Mouse (Mus musculus) CD4-positive, CD25-positive, alpha-beta regulatory T cell, adult 4 months (primary cell): Measurements from ENCODE around the gene Nudt16l1. TPM values are rescaled to one million over a fixed set of nuclear protein-coding genes. Genes with fewer than 3 reads are reported as not detected.

Experiments
- ATAC-seq: one replicate; pipeline ENCODE4 v1.8.0; 2017
- polyA plus RNA-seq, 2 experiments: library from polyadenylated mRNA; unstranded; fragments of 100-300 nt; shearing (Covaris generic); gene quantifications; one replicate each; pipeline ENCODE4 v1.2.1; 2017

Gene Nudt16l1
- polyA plus RNA-seq: 100 to 1,000 TPM in 1 of 2 experiments, 10 to 100 TPM in 1; 92.1 to 106 TPM

DNA sequence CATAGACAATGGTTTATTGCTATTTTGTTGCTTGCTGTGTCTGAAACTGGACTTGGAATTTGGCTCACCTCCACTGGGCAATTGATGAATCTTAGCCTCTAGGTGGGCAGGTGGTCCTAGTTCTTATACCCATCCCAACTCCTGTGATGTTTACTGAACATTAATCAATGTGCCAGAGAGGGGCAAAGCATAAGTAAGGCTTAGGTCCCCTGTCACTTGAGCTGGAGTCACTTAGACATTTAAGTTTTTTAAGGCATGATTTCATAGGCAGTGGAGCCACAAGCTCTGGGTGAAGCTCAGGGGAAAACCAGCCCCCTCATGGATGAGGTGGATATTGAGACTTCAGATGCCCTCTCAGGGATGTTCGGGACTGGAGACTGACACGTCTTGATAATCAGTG is at the start of gene Nudt16l1:
Gene Nudt16l1, plus strand, starts transcription at position 301 of the 400 bp plus-strand sequence.
- ATAC-seq: no peak

DNA sequence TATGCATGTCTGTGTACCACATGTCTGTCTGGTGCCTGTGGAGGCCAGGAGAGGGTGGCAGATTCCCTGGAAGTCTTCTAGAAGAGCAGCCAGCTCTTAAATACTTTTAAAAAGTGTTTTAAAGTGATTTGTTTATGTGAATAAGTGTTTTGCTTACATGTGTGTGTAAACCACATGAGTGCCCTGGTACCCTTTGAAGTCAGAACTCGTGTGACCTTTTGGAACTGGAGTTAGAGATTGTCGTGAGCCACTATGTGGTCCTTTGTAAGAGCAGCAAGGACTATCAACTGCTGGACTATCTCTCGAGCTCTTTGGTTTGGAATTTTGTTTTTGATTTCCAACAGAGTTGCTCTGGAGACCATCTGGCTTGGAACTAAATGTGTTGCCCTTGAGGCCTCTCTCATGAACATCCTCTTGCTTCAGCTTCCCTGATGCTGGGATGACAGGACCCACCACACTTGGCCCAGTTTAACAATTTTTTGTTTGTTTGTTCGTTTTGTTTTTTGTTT is 48.3 kb upstream of the Nudt16l1 start:
- ATAC-seq: no peak

DNA sequence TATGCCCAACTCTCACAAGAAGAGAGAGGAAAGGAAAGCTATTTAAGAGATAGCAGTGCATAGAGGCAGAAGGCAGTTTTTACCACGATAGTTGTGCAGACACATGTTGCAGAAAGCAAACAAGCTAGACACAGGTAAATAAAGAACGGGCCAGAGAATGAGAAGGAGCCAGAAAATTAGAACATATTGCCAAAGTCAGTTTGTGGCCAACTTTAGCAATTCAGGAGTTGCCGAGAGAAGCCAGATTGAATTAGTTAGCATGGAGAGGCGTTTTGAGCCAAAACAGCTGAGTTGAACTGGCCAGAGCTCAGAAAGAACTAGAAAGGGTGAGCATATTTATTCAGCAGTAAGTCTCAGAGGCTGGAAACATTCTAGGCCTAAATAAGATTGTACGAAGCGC is 46.4 kb upstream of the Nudt16l1 start:
- no peak for ATAC-seq

DNA sequence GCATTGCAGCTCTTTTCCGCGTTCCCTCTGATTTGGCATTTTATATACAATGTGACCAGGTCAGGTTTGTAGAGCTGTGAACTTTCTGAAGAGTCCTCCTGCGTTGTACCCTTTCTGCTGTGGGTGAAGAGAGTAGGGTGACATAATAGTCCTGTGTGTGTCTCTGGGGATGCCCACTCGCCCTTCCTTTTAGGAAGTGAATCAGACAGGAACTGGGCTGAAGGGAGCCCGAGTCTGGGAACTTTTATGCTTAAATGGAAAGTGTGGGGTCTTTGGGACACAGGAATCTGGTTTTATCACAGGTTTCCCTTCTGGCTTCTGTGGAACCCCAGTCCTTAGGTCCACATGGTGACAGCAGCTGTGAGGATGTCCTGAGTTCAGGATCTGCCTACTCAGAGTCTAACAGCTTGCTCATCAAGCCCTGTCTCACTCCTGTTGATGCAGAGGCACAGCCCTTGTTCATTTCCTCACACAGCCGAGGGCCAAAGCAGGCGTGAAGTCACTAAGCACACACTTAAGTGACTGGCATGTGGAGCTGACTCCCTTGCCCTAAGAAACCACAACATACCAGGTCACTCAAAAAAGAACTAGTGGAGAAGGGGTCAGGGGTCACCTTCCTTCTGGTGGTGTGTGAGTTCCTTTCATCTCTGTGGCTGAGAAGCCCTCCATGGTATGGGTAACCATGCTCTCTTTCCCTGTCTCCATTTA is 44.2 kb upstream of the Nudt16l1 start:
- ATAC-seq: no peak

DNA sequence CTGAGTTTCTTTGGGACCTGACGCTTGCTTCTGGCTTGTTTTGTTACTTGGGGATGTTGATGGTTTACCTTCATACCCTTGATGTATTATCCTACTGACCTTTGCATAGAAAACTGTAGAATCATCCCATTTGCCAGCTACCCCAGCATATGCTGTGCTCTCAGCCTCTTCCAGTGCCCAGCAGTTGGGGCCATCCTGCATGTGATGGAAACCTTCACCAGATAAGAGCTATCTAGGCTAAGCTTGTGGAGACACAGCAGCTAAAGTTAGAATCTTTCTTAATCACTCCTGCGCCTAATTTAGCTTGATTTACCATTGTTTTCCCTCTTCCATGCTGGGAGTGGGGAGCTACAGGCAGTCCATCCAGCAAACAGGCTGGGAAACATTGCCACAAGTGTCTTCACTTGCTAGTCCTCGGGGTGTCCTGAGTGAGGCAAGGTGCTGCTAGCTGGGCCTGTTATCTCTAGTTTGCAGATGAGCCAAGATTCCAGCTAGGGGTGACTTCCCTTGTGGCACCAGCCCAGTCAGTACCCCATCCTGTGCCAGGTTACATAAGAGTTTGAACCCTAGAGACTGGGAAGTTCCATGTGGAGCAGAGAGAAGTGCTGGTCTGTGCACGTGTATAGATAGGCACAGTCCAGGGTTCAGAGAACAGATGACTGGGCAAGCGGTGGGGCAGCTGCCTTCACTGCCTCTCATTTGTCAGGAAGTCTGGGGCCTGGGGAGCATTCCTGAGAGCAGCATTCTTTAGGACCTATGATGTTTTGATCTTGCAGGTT is 42.1 kb upstream of the Nudt16l1 start:
- ATAC-seq: no peak

DNA sequence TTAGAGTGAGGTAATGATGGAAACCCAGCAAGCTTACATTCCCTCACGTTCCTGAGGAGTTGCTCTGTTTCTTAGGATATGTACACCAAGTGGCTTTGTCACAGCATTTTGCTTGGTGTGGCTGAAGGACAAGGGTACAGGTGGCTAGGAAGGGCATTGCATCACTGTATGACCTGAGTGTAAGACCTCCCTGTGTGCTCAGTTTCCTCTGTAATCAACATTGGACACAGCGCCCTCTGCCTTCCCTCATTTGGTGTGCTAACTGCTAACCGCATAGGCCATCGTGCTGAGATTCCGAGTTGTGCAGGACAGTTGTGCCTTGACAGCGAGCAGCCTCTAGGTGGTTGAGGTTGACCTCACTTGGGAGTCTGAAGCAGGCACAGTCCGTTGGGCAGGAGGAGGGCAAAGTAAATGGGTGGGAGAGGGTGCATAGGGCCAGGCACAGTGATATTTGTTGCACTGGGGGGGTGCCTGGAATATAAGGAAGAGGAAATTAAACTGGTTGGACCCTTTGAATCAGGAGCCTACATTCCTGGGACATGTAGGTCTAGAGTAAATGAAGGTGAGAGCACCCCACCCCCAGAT is 41.3 kb upstream of the Nudt16l1 start:
- ATAC-seq: no peak

DNA sequence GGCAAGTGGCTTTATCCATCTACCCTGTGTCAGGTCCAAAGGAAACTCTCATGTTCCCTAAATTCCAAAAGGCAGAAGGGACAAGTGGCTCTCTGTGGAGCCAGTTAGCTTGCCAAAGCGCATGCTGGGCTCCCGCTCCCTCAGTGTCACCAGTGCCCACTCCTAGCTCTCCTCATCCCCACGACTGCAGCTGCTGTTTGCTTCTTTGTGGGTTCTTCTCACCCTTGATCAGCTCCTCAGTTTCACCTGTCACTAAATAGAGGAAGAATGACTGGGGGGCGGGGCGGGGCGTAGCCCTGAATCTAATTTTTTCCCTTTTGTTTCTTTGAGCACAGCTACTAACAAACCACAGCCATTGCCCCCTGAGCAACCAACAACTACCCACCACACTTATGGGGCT is 39.7 kb upstream of the Nudt16l1 start:
- ATAC-seq: no peak

DNA sequence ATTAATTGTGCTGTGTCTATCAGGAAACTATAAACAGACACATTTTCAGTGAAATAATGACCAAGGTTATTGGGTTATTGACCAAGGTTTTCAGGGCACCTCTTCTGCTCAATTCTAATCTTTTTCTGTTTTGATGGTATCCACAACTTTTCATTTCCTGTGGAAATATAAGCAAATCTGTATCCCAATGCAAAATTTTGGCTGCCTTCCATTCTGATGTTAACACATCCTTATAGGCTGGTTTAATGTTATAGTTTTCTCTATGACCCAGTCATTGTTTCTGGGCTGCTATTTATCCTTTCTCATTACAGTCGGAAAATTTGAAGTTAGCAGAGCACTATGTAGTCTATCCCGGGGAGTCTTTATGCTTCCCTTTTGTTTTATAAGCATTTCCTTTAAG is 38.9 kb upstream of the Nudt16l1 start:
- no peak for ATAC-seq

DNA sequence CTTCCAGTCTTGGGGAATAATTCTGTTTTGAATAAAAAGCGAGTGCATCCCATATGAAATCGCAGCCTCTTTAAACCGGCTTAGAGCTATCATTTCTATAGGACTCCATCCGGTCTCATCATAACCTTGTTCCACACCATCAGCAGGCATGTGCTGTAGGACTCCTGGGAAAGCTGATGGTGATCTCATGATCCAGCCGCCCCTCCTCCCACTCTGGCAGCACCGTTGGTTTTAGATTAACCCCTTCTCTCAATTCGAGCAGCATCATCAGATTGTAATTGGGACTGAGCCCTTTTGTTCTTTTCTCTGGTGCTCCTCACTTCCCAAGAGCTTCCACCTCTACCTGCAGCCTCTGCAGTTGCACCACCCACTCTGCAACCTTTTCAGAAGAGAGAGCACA is 37.4 kb upstream of the Nudt16l1 start:
- ATAC-seq: no peak

DNA sequence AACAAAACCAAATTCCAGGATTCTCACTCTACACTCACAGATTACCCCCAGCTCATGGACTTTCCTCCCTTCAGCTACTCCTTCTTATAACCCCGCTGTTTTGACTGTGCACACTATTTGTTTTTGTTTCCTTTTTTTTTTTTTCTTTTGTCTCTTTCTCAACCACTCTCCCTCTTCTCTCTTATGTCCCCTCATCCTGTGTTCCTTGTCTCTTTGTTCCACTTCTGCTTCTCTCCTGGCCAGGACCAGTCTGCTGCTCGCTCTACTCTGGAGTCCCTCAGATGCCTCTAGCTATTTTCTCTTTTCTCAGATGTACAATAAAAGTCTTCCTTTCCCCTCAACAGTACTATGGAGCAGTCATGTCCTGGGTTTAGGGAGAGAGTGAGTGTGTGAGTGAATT is 36.2 kb upstream of the Nudt16l1 start:
- no peak for ATAC-seq

DNA sequence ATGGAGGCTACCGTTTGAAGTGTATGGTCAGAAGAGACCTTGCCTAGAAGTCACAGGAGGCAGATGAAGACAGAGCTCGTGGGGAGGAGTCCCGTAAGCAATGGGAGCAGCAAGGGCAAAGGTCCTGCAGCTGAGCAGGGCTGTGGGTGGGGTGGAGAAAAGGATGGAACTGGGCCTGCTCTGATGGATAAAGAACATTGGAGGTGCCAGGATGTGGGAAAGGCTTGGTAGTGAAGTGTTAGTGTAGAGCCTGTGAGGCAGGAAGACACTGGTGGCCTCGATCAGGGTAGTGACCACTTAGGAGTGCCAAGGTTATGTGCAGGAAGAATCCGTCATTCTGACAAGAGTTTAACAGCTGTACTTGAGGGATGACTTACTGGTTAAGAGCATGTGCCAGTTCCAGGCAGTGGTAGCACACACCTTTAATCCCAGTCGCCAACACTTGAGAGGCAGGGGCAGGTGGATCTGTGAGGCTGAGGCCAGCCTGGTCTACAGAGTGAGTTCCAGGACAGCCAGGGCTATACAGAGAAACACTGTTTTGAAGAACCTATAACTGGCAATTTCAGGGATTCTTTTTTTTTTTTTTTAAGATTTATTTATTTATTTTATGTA is 35.0 kb upstream of the Nudt16l1 start:
- no peak for ATAC-seq

DNA sequence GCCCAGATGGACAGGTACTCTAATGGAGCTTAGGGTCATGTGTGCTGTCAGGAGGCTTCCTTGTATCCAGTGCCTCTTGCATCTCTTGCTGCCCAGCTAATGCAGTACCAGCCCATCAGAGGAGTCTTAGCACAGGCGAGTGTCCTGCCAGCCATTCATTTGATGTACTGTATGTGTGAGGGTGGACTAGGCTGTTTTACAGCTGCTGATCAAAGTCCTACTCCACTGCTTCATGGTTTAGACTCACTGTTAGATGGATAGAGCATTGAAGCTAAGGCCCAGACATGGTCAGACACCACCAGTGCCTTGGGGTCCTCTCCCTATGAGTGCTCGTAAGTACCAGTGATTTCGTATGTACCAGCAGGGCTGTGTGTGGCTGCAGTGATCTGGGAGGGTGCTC is 33.7 kb upstream of the Nudt16l1 start:
- no peak for ATAC-seq

DNA sequence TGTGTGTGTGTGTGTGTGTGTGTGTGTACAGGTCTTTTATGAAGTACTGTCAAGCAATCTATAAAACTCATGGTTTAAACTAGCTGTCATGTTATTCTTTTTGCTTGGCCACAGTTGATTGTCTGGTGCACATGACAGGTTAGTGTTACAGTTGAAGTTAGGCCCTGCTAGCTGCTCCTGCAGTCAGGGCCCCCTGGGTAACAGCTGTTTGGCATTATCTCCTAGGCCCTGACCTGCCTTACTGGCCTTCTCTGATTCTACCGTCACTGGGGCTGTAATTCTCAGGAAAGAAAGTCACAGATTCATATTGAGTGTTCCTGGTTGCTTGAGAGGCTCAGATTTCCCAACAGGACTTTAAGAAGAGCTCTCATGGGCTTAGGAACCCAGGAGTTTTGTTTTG is 33.0 kb upstream of the Nudt16l1 start:
- no peak for ATAC-seq

DNA sequence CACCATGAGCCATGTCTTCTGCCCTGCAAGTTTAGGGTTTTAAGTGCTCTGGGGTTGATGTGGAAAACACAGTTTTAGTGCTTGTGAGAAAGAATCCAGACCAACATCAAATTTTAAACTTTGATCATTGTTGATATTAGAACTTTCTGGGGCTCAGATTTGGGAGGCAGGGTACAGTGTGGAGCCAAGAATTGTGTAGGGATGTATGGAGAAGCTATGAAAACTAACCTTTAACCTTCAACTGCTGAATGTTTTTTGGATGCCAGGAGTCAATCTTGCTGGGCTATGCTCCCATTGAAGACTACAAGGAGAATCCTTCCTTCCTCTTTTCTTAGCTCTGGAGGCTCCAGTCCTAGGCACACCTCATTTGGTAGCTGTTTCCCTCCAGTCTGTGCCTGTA is 32.0 kb upstream of the Nudt16l1 start:
- ATAC-seq: no peak

DNA sequence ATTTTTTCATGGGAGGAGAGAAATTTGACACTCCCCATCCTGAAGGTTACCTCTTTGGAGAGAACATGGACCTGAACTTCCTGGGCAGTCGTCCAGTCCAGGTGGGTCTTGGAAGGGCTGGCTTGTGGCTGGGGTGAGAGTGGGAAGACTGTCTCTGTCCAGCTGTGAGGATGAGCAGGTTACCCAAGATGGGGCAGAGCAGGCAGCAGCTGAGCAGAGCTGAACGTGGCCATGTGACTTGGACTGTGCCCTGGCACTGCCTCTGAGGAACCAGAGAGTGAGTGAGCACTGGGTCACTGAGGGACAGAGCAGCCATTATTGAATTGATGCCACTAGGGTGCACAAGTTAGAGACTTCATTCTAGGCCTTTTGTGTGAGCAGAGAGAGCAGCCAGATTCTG is 31.2 kb upstream of the Nudt16l1 start:
- ATAC-seq: no peak

DNA sequence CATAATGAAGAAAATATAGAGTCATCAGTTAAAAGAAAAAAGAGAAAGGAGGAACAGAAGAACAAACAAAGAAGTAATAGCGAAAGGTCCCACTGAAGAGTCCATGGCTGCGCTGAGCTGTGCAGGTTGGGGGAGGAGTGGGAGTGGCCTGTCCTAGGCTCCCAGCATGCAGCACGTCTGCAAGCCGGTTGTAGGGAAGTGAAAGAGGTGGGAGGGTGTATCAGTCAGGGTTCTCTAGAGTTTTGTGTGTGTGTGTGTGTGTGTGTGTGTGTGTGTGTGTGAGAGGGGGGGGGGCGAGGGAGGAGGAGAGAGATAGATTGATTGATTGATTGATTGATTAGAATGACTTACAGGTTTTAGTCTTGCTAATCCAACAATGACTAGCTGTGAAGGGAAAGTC is 30.6 kb upstream of the Nudt16l1 start:
- ATAC-seq: peak; percentile 87

DNA sequence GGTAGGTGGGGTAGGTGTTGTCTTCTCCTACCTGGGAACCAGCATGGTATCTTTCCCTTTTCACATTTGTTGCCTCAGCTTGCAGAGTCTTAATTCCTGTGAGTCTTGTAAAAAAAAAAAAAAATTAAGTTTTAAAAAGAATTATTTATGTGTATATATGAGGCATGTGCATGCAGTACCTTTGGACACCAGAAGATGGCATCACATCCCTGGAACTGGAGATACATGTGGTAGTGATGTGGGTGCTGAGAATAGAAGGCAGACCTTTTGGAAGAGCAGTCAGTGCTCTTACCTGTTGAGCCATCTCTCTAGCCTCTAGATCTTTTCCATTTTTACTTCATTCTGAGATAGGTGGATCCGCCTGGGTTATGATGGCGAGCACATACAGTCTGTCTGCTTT is 28.8 kb upstream of the Nudt16l1 start:
- ATAC-seq: no peak

DNA sequence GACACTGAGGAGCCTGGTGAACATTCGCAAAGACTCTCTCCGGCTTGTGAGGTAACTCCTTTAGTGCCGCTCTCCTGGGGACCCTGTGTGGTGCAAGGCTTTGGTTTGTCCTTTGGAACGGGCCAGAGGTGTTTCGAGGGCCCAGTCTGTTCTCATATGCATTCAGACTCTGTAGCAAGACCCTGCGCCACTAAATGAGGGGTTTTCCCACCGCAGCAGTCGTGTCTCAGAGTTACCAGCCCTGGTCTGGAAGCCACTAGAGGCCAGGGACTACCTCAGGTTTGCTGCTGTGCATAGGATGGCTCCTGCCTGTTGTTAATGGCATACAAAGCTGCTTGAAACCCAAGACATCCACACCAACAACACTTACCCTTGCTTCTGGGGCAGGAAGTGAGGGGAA is 27.8 kb upstream of the Nudt16l1 start:
- no peak for ATAC-seq

DNA sequence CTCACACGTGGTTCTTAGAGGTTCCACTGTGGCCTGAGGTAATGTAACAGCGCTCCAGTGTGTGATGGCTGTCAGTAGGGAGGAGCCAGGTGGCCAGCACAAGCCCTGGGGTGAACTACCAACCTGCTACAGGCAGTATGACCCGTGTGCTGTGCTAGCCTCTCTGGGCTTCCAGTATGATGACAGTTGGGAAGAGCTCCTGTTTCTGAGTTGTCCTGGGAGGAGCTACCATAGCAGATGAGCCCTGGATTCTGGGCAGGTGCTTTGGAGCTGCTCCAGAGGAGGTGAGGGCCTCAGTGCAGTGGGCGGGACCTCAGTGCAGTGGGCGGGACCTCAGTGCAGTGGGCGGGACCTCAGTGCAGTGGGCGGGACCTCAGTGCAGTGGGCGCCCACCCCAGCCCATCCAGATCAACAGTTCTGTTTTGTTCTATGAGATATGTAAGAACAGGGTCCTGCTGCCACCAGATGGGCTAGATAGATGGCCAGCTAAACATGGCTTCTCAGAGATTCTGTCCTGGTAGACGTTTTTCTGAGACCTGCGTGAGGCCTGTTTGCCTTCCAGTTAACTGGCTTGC is 26.4 kb upstream of the Nudt16l1 start:
- ATAC-seq: no peak

DNA sequence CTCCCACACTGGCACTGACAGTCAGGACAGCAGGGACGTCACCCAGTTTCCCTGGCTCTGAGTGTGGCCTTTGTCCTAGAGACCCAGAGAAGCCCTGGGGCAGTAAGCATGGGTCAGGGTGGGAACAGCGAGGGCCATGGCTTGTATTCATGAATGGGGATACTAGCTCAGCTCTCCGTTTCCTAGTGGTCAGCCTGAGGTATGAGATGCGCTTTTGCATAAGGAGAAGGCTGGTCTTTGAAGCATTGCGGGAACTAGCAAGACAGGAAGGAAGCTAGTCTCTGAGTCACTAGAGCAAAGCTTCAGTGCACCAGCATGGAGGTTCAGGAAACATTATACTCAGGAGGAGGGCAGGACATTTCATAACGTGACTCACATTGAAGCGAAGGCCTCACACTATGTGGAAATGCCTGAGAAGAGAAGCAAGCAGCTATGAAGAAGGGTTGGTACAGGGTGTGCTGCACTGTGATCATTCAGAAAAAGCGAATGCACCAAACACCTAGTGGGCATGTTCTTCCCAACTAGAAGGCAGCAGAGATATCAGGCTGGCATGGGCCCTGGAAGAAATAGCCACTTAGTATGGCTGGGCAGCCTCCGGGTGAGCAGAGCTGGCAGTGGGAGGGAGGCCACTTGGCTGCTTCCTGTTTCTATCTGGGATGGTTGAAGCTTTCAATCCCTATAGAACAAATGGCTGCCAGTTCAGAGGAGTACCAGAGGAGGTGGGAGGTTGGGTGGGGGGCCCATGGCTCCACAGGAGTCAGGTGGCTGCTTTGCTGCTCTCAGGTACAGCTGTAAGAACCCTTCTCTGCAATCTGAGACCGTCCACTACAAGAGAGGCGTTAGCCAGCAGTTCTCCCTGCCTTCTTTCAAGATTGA is 25.4 kb upstream of the Nudt16l1 start:
- peak; percentile 43 for ATAC-seq

DNA sequence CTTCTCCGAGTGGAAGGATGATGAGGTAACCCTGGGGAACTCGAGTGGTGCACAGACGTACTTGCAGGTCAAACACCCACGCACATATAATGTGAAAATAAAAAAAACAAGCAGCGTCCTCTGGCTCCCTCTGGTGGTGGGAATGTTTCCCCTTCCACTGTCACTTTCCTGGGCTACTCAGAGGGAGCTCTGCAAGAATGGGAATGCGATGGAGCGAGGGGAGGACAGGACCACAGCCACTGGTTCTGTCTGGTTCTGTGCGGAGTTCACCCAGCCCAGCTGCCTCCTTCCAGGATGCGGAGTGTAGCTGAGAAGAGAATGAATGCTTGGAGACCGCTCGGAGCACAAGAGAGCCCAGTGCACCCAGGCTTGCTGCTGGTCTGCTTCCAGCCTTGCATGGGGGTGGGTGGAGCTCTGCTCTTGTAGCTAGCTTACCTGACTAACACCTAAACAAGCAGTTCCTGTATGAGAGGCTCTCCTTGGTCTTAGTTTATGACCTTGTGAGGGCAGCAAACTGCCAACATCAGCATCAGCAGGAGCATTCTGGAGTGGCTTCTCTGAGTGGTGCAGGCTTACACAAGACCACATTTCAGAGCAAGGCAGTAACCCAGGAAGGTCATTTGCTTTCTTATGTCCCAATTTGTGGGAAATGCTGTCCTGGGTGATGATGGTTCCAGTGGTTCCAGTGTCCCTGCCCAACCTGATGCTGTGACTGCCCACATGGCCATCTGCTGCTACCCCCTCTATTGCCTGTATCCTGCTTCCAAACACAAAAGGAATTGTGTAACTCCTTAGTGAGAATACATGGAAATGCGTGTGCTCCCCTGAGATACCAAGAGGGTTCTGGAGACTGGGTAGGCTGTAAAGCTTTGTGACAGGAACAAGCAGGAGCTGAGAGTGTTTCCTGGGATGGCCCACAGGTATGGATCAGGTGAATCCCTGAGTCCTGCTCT is 24.5 kb upstream of the Nudt16l1 start:
- peak; percentile 93 for ATAC-seq
